Mouse (Mus musculus) small intestine, adult 2 months (tissue): ENCODE measurements around the gene 4933427I04Rik.

Experiments
- CTCF ChIP-seq: fragments of 200-500 bp; IDR thresholded peaks from 2 replicates; pipeline ENCODE4 v1.5.1; 2012; ENCODE audit warnings: low read depth, mild to moderate bottlenecking, control low read depth, inconsistent platforms, low read length, moderate library complexity, mixed read lengths; ENCODE audit not compliant: insufficient replicate concordance, insufficient read length; ENCODE audit errors: extremely low read depth
- POLR2A ChIP-seq: fragments of 200-500 bp; IDR thresholded peaks from 2 replicates; pipeline ENCODE4 v1.6.1; 2012; ENCODE audit warnings: low read depth, mild to moderate bottlenecking, control low read depth, inconsistent platforms, low read length, moderate library complexity

- no peak for TF ChIP-seq CTCF
- TF ChIP-seq POLR2A = no peak
These were observed 34.2 kb downstream of the 4933427I04Rik start for GRCm38 (mm10) chr4:123893726-123894125.
